Mouse (Mus musculus) hindbrain, embryonic 15.5 days (tissue): ENCODE data around the gene Wdr63. TPM values are rescaled to one million over a fixed set of nuclear protein-coding genes. Genes with fewer than 3 reads are reported as not detected.
"Not testable (repeated sequence)": the region's sequence is repeated elsewhere in the genome, so short reads cannot be mapped to it uniquely, and the experiment has no call there.

Source experiments
- ATAC-seq: fragments of 200-750 bp; cut with Nextera tagmentation; 2 replicates; pipeline ENCODE4 v1.8.0; 2017; ENCODE audit warnings: low read depth, moderate number of reproducible peaks, moderate TSS enrichment; ENCODE audit not compliant: low FRiP score
- H3K27ac ChIP-seq: fragments of 300-500 bp; sonication (generic); replicated peaks from 2 replicates; pipeline ENCODE4 v1.5.1; 2015; ENCODE audit warnings: mild to moderate bottlenecking, inconsistent platforms
- H3K27me3 ChIP-seq: fragments of 300-500 bp; sonication (generic); 2 replicates; pipeline ENCODE4 v1.6.1; 2015; ENCODE audit warnings: control low read depth, inconsistent platforms
- H3K36me3 ChIP-seq: fragments of 300-500 bp; sonication (generic); 2 replicates; pipeline ENCODE4 v1.6.1; 2015; ENCODE audit warnings: control low read depth, inconsistent platforms
- H3K4me1 ChIP-seq: fragments of 300-500 bp; sonication (generic); replicated peaks from 2 replicates; pipeline ENCODE4 v1.6.1; 2015; ENCODE audit warnings: control low read depth, inconsistent platforms
- H3K4me2 ChIP-seq: fragments of 300-500 bp; sonication (generic); 2 replicates; pipeline ENCODE4 v1.6.1; 2015; ENCODE audit warnings: moderate library complexity, mild to moderate bottlenecking, inconsistent platforms
- H3K4me3 ChIP-seq: fragments of 300-500 bp; sonication (generic); 2 replicates; pipeline ENCODE4 v1.5.1; 2015; ENCODE audit warnings: mild to moderate bottlenecking, inconsistent platforms
- H3K9ac ChIP-seq: fragments of 300-500 bp; sonication (generic); 2 replicates; pipeline ENCODE4 v1.6.1; 2015; ENCODE audit warnings: inconsistent platforms
- H3K9me3 ChIP-seq: fragments of 300-500 bp; sonication (generic); 2 replicates; pipeline ENCODE4 v1.6.1; 2016; ENCODE audit warnings: control low read depth, inconsistent platforms
- WGBS: fragments of 180-500 bp; shearing (Covaris S2); methylation state at CpG from one replicate; pipeline ENCODE4 v1.1.7; 2015; 5-methylcytosine and 5-hydroxymethylcytosine counted together
- polyA plus RNA-seq: library from polyadenylated mRNA; unstranded; fragments of >200 nt; fragmentation: Nextera tagmentation; extraction: Ambion mirVana; gene quantifications from 2 replicates; pipeline ENCODE4 v1.2.1, GENCODE M21; 2015

Gene Wdr63
- polyA plus RNA-seq, 1 experiment from 2014 or later, result 1.7 TPM

DNA sequence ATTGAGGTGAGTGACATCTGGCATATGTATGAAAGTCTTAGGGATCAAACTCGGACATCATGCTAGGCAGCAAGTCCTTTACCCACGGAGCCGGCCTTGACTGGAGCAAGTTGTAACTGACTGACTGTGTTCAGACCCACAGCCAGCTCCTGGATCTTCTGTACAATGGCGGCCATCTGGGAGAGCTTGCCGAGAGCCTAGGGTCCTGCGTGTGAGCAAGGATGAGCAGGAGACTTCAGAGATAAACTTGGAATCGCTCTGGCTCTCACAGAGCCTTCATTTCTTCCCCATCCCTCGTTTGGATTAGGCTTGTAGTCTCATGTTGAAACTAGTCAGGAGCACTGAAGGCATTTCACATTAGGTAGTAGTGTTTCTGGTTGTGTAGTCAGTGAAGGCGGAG, 85.7 kb downstream of the Wdr63 start:
- H3K4me1 ChIP-seq, result no peaks in the 10 kb centered on the region
- no peak overlapping the region for H3K4me3 ChIP-seq
- no peak overlapping the region for H3K27ac ChIP-seq
- WGBS, result 94% methylated on average over 9 of the region's 9 CpGs
- ATAC-seq, result no peak
- no peaks in the 10 kb centered on the region for H3K27me3 ChIP-seq
- H3K4me2 ChIP-seq, result no peak overlapping the region
- H3K36me3 ChIP-seq, result no peaks in the 10 kb centered on the region
- no peak overlapping the region for H3K9ac ChIP-seq
- H3K9me3 ChIP-seq, result no peaks in the 10 kb centered on the region

DNA sequence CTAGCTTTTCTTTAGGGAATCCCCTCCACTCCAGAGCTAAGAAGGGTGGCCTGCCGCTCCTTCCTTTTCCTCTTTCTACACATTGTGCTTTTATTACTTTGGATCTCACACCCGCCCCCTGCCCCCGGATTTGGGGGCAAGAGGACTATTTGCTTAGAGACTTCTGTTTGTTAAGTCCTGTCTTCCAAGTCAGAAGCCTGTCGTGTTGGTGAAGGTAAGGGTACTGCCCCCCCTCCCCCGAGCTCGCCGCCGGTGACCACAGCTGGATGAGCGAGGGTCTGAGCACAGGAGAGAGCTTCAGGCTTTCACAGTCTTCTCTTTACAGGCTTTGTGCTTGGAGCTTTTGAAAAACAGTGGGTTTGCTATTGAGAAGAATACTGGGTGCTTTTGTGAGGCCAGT, 90.4 kb downstream of the Wdr63 start:
- Histone ChIP-seq H3K9ac (no peak overlapping the region), H3K27ac (no peak overlapping the region), H3K4me3 (no peak overlapping the region), H3K4me1 (no peaks in the 10 kb centered on the region), H3K4me2 (no peak overlapping the region), H3K27me3 (no peaks in the 10 kb centered on the region), H3K36me3 (peaks cover 5% of the 10 kb centered on the region; the same call in 1 of the 2 replicates), H3K9me3 (no peaks in the 10 kb centered on the region)
- WGBS, result 52% methylated on average over 9 of the region's 9 CpGs
- no peak for ATAC-seq

DNA sequence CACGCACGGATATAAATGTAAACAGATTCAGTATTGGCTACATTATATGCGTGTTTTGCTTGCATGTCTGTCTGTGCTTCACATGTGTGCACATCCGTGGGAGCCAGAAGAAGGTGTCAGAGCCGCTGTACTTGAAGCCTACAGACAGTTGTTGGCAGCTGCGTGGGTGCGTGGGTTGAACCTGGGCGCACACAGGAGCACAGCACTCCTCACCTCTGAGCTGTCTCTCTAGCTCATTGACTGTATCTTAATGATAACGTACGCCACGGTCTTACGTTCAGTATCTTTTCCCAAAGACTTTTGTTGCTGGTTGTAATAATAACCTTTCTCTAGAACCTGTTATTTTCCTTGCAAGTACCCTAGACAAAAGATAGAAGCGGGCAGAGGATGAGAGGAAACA, 91.0 kb downstream of the Wdr63 start:
- Histone ChIP-seq H3K36me3 (peaks cover 5% of the 10 kb centered on the region; the same call in 1 of the 2 replicates), H3K4me2 (no peak overlapping the region), H3K9me3 (no peaks in the 10 kb centered on the region), H3K4me1 (no peaks in the 10 kb centered on the region), H3K4me3 (no peak overlapping the region), H3K27ac (no peak overlapping the region), H3K27me3 (no peaks in the 10 kb centered on the region), H3K9ac (no peak overlapping the region)
- ATAC-seq, result no peak
- WGBS, result 91% methylated on average over 13 of the region's 13 CpGs

DNA sequence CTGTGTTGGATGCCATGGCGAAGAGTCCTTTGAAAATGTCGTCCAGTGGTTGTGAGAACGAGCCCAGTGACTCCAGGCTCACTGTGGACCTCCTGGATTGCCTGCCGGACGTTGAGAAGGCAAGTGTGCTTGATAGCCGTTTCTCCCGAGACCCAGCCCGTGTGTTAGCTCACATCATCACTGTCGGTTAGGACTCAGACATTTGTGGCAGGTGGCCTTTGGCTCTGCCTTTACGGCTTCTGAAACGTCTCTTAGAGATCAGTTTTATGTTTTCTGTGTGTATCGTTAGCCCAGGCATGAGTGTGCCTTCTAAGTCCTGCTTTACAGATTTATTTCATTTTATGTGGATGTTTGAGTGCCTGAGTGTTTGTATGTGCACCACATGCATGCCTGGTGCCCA, 93.6 kb downstream of the Wdr63 start:
- no peaks in the 10 kb centered on the region for H3K9me3 ChIP-seq
- H3K9ac ChIP-seq, result no peak overlapping the region
- H3K4me3 ChIP-seq, result no peak overlapping the region
- 97% methylated on average over 12 of the region's 12 CpGs for WGBS
- H3K27ac ChIP-seq, result no peak overlapping the region
- H3K36me3 ChIP-seq, result peaks cover 5% of the 10 kb centered on the region; the same call in 1 of the 2 replicates
- H3K4me1 ChIP-seq, result no peaks in the 10 kb centered on the region
- no peak for ATAC-seq
- H3K27me3 ChIP-seq, result no peaks in the 10 kb centered on the region
- H3K4me2 ChIP-seq, result no peak overlapping the region

DNA sequence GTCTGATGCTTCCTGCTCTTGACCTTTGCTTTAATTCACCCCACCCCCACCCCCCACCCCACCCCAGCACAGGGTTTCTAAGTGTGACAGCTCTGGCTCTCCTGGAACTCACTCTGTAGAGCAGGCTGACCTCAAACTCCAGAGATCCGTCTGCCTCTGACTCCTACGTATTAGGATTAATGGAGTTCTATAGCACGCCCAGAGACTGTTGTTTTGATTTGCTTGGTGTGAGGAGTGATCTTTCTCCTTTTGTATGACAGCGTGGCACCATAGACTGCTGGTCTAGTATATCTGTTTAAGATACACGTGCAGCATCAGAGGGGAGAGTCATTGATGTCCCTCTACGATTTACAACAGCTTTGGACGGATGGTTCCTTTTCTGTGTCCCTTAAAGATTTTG, 94.4 kb downstream of the Wdr63 start:
- no peak for ATAC-seq
- Histone ChIP-seq H3K4me1 (no peaks in the 10 kb centered on the region), H3K4me2 (no peak overlapping the region), H3K9me3 (no peaks in the 10 kb centered on the region), H3K27ac (no peak overlapping the region), H3K9ac (no peak overlapping the region), H3K27me3 (no peaks in the 10 kb centered on the region), H3K36me3 (peaks cover 5% of the 10 kb centered on the region; the same call in 1 of the 2 replicates), H3K4me3 (no peak overlapping the region)
- WGBS, result 94% methylated on average over 7 of the region's 7 CpGs

DNA sequence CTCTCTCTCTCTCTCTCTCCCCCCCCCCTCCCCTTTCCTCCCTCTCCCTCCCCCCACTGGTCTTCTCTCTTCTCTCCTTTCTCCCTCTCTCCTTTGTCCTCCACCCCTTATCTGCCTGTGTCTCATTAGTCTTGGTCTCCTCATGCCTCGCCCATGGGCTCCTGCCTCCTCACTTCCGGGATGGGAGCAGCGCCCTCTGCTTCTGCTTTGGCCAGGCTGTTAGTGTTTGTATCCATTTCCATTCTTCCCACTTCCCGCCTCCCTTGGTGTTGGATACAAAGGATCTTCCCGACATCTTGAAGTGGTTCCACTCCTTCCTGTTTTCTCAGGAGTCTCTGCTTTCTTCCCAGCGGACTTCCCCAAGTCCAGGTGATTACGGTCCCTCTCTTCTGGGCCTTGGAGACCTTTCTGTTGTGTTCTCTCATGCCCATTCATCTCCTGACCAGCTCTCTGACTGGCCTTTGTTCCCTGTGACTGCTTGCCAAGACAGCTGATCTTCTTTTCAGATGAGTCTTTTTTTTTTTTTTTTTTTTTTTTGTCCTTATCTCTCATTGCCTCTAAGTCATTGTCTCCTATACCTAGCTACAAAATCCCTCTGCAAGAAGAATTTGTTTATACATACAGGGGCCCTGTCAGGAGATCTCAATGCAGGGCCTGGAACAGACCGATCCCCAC, 96.2 kb downstream of the Wdr63 start:
- no peak for ATAC-seq
- peaks cover 5% of the 10 kb centered on the region; the same call in 1 of the 2 replicates for H3K36me3 ChIP-seq

DNA sequence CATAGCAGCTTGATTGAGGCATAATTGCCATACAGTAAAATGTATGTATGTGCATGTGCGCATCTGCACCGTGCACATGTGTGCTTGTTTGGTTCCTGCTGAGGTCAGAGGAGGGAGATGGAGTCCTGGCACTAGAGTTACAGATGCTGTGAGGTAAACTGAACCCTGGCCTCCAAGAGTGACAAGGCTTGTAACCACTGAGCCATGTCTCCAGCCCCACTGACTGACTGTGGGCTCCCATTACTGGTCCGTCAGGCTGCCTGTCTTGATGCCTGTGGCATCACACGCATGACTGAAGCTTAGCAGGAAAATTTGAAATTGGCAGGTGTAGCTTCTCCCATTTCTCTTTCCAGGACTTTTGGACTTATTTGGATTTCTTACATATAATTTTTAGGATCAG, 97.2 kb downstream of the Wdr63 start:
- ATAC-seq, result no peak

More for the DNA sequence above, 96.2 kb downstream of the Wdr63 start:
- H3K9ac ChIP-seq, result no peak overlapping the region
- no peaks in the 10 kb centered on the region for H3K4me1 ChIP-seq
- no peak overlapping the region for H3K27ac ChIP-seq
- no peak overlapping the region for H3K4me2 ChIP-seq
- no peak overlapping the region for H3K4me3 ChIP-seq
- no peaks in the 10 kb centered on the region for H3K9me3 ChIP-seq
- H3K27me3 ChIP-seq, result no peaks in the 10 kb centered on the region
- 66% methylated on average over 8 of the region's 8 CpGs for WGBS

DNA sequence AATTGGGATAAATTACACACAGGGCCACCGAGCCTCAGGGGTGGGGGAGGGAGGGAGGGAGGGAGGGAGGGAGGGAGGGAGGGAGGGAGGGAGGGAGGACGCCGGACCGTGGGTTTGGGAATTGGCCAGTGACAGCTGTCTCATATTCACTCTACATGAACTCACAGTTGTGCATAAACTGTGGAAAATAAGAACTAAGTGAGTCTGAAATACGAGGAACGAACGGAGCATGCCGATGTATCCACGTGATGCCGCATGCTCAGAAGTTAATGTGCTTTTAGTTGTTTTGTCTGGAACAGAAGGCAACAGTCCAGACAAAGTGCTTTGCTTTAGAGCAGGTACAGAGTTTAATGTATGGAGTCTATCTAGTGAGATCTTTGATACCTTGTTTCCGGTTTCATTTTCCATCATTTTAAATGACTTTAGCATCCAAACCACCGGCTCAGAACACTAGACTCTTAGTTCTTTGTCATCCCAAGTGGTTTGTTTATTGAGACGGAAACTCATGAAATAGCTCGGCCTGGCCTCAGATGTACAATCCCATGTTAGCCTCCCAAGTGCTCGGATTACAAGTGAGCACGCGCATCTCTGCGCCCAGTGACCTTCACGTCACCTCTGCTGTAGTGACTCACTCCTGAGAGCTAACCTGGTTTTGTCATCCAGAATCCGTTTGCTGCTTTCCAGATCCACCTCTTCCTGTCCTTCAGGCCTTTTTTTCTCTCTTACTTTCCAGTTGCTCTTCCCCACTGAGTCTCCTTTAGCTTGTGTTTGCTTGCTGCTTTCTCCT, 97.9 kb downstream of the Wdr63 start:
- no peak for ATAC-seq
- H3K4me2 ChIP-seq, result no peak overlapping the region
- 71% methylated on average over 19 of the region's 20 CpGs for WGBS
- no peak overlapping the region for H3K27ac ChIP-seq
- no peak overlapping the region for H3K4me3 ChIP-seq
- peaks cover 5% of the 10 kb centered on the region; the same call in 1 of the 2 replicates for H3K36me3 ChIP-seq
- no peaks in the 10 kb centered on the region for H3K4me1 ChIP-seq
- H3K27me3 ChIP-seq, result no peaks in the 10 kb centered on the region
- H3K9ac ChIP-seq, result no peak overlapping the region
- no peaks in the 10 kb centered on the region for H3K9me3 ChIP-seq

More for the DNA sequence above, 97.2 kb downstream of the Wdr63 start:
- Histone ChIP-seq H3K4me1 (no peaks in the 10 kb centered on the region), H3K4me2 (no peak overlapping the region), H3K27ac (no peak overlapping the region), H3K9ac (no peak overlapping the region), H3K36me3 (peaks cover 5% of the 10 kb centered on the region; the same call in 1 of the 2 replicates), H3K9me3 (no peaks in the 10 kb centered on the region), H3K27me3 (no peaks in the 10 kb centered on the region), H3K4me3 (no peak overlapping the region)
- 72% methylated on average over 4 of the region's 4 CpGs for WGBS

DNA sequence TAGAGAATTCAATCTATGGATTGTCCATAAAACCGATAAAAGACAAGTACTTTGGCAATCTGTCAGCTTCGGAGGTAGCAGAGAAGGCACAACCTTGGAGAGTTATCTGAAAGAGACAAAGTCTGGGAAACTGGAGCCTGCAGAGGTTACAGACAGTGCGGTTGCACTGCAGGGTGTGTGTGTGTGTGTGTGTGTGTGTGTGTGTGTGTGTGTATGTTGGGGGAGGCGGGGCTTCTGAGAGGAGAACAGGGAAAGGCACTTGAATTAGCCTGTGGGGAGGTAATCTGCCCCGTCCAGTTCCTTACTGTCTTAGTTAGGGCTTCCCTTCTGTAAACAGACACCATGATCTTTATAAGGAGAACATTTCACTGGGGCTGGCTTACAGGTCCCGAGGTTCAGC, 100.1 kb downstream of the Wdr63 start:
- H3K36me3 ChIP-seq, result no peaks in the 10 kb centered on the region
- 89% methylated on average over 6 of the region's 6 CpGs for WGBS
- ATAC-seq, result no peak
- no peaks in the 10 kb centered on the region for H3K27me3 ChIP-seq
- no peak overlapping the region for H3K9ac ChIP-seq
- no peaks in the 10 kb centered on the region for H3K4me1 ChIP-seq
- no peak overlapping the region for H3K27ac ChIP-seq
- H3K4me3 ChIP-seq, result no peak overlapping the region
- H3K9me3 ChIP-seq, result no peaks in the 10 kb centered on the region
- no peak overlapping the region for H3K4me2 ChIP-seq

DNA sequence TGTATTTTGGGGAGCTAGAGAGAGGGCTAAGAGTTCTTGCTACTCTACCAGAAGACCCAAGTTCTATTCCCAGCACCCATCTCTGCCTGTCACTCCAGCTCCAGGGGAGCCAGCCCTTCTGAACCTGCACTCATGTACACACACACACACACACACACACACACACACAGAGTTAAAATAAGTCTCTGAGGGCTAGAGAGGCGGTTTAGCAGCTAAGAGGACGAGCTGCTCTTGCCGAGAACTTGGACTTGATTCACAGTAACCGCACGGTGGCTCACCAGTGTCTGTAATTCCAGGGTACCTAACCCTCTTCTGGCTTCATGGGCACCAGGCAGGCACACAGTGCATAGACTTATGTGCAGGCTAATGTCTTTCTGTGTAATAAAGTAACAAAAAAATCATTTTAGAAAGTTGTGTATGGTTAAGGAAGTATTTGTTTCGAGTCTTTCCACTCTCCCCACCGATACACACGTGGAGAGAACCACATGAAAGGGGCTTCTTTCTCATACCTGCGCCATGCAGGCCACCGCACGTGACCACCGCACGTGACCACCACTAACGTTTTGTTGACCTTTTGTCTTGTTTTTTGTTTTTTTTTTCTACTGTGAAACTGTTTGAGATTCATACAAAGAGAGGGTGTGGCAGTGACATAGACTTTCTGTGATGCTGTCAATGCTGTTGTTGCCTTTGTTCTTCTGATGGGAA, 103.4 kb downstream of the Wdr63 start:
- H3K27ac ChIP-seq, result no peak overlapping the region
- H3K4me1 ChIP-seq, result no peaks in the 10 kb centered on the region

DNA sequence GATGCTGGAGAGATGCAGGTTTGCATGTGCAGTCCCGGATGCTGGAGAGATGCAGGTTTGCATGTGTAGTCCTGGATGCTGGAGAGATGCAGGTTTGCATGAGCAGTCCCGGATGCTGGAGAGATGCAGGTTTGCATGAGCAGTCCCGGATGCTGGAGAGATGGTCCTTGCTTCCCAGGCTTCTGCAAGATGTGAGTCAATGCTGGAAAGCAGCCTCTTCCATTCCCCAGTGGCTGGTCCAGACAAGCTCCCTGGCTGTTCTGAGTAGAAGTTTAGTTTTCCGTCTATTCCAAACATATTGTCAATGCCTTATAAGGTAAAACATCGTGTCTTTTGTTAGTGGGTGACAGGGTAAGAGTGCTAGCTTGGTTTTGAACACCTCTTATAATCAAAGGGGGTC, 111.4 kb downstream of the Wdr63 start:
- not testable (repeated sequence) for H3K4me2 ChIP-seq, H3K9me3 ChIP-seq, H3K36me3 ChIP-seq, H3K4me3 ChIP-seq, H3K27ac ChIP-seq, H3K9ac ChIP-seq, H3K27me3 ChIP-seq, H3K4me1 ChIP-seq, ATAC-seq
- 91% methylated on average over 5 of the region's 5 CpGs for WGBS

More for the DNA sequence above, 103.4 kb downstream of the Wdr63 start:
- Histone ChIP-seq H3K27me3 (no peaks in the 10 kb centered on the region), H3K9ac (no peak overlapping the region), H3K9me3 (no peaks in the 10 kb centered on the region), H3K4me2 (no peak overlapping the region), H3K4me3 (no peak overlapping the region), H3K36me3 (peaks cover 14% of the 10 kb centered on the region; the same call in 1 of the 2 replicates)
- 92% methylated on average over 14 of the region's 14 CpGs for WGBS
- ATAC-seq, result no peak

DNA sequence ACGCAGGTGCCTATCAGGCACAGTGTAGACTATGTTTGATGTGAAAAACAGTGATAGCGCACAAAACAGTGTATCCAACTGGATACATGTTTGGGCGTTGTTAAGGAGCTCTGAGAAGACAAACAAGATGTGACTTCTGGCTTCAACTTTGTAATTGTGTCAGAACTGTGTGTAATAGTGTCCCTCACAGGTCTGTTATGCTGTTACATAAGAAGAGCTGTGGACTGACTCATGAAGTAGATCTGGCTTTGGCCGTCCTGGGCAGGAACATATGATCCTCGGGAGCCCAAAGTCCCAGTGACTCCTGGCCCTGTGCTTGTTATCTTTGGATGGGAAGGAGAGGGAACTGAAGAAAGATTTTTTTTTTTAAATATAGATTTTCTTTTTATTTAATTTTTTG, 112.4 kb downstream of the Wdr63 start:
- Histone ChIP-seq H3K9me3 (no peaks in the 10 kb centered on the region), H3K4me3 (no peak overlapping the region), H3K27me3 (no peaks in the 10 kb centered on the region), H3K4me2 (no peak overlapping the region), H3K9ac (no peak overlapping the region), H3K4me1 (no peaks in the 10 kb centered on the region), H3K27ac (no peak overlapping the region), H3K36me3 (no peaks in the 10 kb centered on the region)
- ATAC-seq, result no peak
- WGBS, result 90% methylated on average over 5 of the region's 5 CpGs
